Mouse (Mus musculus) retina, postnatal 1 day (tissue): Measurements from ENCODE around the gene Mark2.
A peak's percentile ranks its signal among the peaks of the same experiment; 100 is the strongest.

Experiments used
- DNase-seq: peaks from one replicate; pipeline ENCODE4 v3.0.0-alpha.2; 2012

The Mark2 gene

DNA sequence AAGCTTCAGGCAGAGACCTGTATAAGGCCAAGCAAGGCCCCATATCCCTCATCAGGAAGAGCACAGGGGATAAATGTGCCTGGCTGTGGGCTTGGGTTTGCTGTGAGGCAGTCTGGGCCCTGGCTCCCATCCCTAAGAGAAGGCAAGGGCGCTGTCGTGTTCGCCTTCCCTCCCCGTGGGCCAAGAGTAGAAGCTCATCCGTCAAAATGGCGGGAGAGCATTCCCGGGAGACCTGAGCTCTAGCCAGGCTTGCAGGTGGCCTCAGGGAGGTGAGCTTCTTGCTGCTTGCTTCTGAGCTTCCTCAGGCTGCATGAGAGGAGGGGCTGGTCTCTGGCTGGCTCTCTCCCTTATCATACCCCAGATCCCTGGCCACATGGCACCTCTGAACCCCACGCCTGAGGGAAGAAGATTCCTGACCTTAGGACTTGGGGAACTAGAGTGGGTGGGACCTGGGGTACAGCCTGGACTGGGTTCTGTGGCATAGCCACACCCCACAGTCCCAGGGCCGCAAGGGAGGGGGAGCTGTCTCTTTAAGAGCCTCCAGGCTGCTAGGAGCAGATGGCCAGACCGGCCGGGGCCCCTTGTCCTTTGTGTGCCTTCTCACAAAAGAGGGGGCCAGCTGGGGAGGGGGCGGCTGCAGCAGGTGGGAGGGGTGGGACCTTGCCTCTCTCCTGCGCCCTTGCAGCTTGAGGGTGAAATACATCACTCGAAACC, 76.0 kb downstream of the Mark2 start:
- peak; percentile 94 for DNase-seq

GRCm38 (mm10) chr19:7264766-7265331, 76.8 kb downstream of the Mark2 start:
- DNase-seq = peak; percentile 59

DNA sequence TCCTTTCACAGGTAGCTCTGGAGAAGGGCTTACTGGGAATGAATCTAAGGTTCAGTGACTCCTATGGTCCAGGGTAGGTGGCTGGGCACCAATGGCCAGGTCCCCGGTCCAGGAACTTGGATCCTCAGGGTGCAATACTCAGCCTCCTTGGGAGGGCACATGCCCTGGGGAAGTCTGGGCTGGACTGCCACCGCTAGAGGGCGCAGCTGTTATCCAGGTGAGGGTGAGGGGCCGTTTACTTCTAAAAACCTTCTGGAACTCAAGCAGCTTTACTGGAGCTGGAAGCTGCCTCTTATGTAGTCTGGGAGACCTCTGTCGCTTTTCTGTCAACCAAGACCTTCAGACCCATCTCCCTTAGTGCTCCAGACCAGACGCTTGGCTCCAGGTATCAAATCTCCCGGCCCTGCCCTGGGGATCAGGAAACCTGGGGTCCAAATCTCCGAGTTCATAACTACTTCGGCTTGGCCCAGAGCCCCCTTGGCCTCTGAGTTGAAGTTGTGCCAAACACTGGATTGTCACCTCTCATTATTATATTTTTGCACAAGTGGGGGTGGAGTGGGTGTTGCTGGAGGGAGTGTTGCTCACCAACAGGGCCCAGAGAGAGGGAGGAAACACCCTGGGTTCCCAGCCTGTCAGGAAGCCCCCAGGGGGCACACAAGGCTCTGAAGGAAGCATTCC, 77.4 kb downstream of the Mark2 start:
- peak; percentile 83 for DNase-seq

GRCm38 (mm10) chr19:7262592-7262991, 79.1 kb downstream of the Mark2 start:
- no peak for DNase-seq

GRCm38 (mm10) chr19:7261964-7262363, 79.7 kb downstream of the Mark2 start:
- DNase-seq = no peak

GRCm38 (mm10) chr19:7261476-7261875, 80.2 kb downstream of the Mark2 start:
- no peak for DNase-seq

- DNase-seq = no peak
Observed at GRCm38 (mm10) chr19:7257881-7258280, 83.8 kb downstream of the Mark2 start.

DNA sequence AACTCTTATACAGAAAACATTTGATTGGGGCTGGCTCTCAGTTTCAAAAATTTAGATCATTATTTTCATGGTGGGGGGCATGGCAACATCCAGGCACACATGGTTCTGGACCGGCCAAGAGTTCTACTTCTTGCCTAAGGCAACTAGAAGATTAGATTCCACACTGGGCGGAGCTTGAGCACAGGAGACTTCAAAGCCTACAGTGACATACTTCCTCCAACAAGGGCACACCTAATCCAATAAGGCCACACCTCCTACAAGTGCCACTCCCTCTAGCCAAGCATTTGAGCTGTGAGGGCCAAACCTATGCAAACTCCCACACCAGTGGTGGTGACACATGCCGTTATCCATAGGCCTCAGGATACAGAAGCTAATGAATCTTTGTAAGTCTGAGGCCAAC, 95.6 kb downstream of the Mark2 start:
- no peak for DNase-seq

DNA sequence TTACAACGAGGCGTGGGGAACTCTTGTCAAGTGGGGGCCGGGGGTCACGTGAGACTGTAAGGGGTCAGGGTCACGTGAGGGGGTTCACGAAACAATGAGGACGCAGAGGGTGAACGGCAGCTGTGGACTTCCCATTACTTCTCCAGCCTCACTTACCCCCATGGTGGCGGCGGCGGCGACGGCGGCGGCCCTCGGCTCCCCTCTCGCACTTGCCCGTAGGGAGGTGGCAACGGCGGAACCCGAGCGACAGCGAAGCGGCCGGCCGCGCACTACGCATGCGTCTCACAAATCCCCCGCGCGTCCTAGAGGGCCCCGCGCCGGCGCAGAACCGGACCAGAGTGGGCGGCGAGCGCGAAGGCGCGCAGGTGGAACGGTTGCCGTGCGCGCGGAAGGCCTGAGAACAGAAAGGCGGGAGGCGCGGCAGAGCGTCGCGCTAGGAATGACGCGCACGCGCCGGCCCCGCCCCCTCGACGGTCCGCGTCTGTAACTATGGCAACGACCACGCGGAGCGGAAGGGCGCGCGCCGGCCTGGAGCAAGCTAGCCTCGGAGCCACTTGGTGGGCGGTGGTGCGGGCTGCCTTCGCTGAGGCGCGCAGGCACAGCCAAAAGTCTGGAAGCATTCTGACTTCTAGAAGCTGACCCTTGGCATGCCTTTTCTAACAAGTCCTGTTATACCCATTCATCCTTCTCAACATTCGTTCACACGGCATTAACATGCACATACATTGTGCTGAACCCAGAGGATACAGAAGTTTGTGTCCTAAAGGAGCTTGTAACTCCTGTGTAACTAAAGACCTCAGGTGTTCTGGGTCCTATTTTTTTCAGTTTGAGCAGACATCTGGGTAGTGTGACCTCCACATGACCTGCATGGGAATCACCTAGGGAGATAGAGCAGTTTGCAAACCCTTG, 100.6 kb downstream of the Mark2 start, which contains the start of gene Naa40:
Gene Naa40 (minus strand): TSS at position 402 of the 909 bp plus-strand sequence.
- peak; percentile 98 for DNase-seq

GRCm38 (mm10) chr19:7240291-7240690, 101.4 kb downstream of the Mark2 start:
- DNase-seq = no peak

GRCm38 (mm10) chr19:7239574-7239973, 102.1 kb downstream of the Mark2 start:
- no peak for DNase-seq

DNA sequence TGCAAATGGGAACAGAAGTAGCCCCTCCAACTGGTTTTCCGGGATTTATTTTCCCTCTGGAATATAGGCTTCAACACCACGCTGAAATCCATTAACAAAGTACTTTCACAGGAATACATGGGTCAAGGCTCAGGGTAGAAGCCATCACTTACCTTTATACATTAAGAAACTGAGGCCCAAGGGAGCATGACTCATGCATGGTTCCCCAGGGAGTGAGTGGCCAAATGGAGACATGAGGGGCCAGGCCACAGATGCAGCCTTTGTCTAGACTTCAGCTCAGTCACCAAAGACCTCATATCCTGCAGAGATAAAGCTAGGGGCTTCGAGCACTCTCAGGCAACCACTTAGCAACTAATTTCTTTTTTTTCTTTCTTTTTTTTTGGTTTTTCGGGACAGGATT, 104.9 kb downstream of the Mark2 start:
- no peak for DNase-seq

DNA sequence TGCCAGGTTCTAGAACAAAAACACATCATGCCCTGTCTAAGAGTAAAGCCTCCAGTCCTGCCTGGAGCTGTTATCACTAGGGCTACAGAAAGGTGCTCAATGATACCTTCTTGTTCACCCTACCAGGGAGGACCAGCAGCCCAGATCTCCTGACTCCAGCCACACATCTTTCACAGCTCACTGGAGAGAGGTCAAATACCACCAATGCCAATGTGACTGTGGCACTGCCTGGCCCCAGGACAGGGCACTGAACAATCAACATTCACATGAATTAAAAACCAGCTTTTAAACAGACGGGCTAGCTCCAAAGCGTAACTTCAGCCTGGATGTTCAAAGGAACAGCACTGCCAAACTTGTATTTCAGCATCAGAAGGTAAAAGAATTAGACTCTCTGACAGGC, 105.6 kb downstream of the Mark2 start:
- no peak for DNase-seq

- DNase-seq = no peak
Observed at GRCm38 (mm10) chr19:7235461-7235860, 106.2 kb downstream of the Mark2 start.

- DNase-seq = peak; percentile 88
Observed at GRCm38 (mm10) chr19:7234537-7235221, 107.0 kb downstream of the Mark2 start.

DNA sequence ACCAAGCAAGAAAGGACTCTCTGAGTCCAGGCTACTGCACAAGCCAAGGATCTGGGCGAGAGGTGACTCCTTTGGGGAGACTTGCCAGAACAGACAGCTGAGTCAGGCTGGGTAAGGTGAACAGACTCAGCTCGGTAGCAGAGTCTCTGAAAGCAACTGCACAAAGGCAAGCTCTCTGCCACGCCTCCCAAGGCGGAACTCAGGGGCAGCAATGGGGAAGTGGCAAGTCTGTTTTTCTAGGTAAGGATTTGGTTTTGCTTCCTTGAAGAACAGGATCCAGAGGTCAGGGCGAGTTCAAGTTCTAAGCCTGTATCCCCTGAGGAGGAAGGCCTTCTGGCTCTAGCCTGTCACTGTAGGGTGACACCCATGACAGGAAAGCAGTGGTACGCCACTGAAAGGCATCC, 115.1 kb downstream of the Mark2 start:
- no peak for DNase-seq
